Mouse (Mus musculus) C2C12 (cell line): ENCODE data around the gene Pttg1.

Source experiments
- CTCF ChIP-seq: IDR thresholded peaks from one replicate; pipeline ENCODE4 v1.5.1; 2011; ENCODE audit not compliant: control insufficient read depth, insufficient read depth, insufficient read length
- FOSL1 ChIP-seq: IDR thresholded peaks from one replicate; pipeline ENCODE4 v1.8.0; 2011; ENCODE audit warnings: mild to moderate bottlenecking, low read length; ENCODE audit not compliant: poor library complexity, insufficient read depth, severe bottlenecking
- MAX ChIP-seq: IDR thresholded peaks from one replicate; pipeline ENCODE4 v1.6.1; 2011; ENCODE audit warnings: mild to moderate bottlenecking, control low read depth
- MYOG ChIP-seq: IDR thresholded peaks from one replicate; pipeline ENCODE4 v1.6.1; 2011; ENCODE audit not compliant: control insufficient read depth, insufficient read length; ENCODE audit errors: extremely low read depth
- USF1 ChIP-seq: IDR thresholded peaks from one replicate; pipeline ENCODE4 v1.6.1; 2011; ENCODE audit warnings: low read depth, mild to moderate bottlenecking, control low read depth, moderate library complexity

- TF ChIP-seq USF1 (no peak), CTCF (no peak), FOSL1 (no peak), MYOG (no peak), MAX (no peak)
These were observed at the start of gene Pttg1 for GRCm38 (mm10) chr11:43425824-43426413.
